Mouse (Mus musculus) left cerebral cortex, postnatal 14 days (tissue): ENCODE results near the gene Slc25a13. TPM values are rescaled to one million over a fixed set of nuclear protein-coding genes. Genes with fewer than 3 reads are reported as not detected.

Source experiments
- DNase-seq, 2 experiments: peaks; one replicate each; pipeline ENCODE4 v3.0.0; 2021 to 2022; ENCODE audit warnings: low spot score in 2 of 2, mixed read lengths in 1 of 2
- intact Hi-C: fragments of 180-260 bp; cut with DNase I; formaldehyde crosslinking; loops from one replicate; pipeline ENCODE4 v1.15.1; 2025
- total RNA-seq, 2 experiments: library from RNA; stranded (reverse); gene quantifications; 2 replicates each; pipeline ENCODE4 v1.2.3; 2021

Gene Slc25a13
- total RNA-seq, 2 experiments from 2014 or later: 1.6 to 1.9 TPM

- DNase-seq: no peak
- intact Hi-C loops: no loop called here
Observed at GRCm38 (mm10) chr6:6173935-6174561, 42.9 kb downstream of the Slc25a13 start.

GRCm38 (mm10) chr6:6173166-6173934 is 43.6 kb downstream of the Slc25a13 start:
- intact Hi-C loops: no loop called here

DNA sequence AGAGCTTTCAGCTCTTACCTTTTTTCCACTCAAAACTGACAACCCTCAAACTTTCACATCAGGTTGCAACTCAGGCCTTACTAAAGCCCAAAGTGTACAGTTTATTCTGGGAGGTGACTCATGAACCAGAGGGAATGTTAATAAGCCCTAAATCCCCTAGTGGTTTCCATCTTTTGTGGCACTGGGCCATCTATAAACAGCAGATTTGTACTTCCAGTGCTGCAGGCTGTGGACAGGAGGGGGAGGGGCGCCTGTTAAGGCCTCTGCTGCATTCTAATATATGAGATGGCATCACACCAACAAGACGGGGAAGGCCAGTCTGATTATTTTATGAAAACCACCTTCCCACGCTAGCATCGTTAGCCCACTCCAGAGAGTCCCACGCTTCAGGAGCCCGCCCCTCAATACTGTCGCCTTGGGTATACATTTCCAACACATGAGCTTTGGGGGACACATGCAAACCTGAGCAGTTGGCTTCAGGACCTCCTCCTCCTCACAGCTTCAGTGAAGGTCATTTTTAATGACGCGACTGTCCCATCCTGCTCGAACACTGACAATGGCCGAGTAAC is 48.3 kb downstream of the Slc25a13 start:
- intact Hi-C loops: no loop called here
- no peak for DNase-seq

More at GRCm38 (mm10) chr6:6173166-6173934, 43.6 kb downstream of the Slc25a13 start:
- no peak for DNase-seq

DNA sequence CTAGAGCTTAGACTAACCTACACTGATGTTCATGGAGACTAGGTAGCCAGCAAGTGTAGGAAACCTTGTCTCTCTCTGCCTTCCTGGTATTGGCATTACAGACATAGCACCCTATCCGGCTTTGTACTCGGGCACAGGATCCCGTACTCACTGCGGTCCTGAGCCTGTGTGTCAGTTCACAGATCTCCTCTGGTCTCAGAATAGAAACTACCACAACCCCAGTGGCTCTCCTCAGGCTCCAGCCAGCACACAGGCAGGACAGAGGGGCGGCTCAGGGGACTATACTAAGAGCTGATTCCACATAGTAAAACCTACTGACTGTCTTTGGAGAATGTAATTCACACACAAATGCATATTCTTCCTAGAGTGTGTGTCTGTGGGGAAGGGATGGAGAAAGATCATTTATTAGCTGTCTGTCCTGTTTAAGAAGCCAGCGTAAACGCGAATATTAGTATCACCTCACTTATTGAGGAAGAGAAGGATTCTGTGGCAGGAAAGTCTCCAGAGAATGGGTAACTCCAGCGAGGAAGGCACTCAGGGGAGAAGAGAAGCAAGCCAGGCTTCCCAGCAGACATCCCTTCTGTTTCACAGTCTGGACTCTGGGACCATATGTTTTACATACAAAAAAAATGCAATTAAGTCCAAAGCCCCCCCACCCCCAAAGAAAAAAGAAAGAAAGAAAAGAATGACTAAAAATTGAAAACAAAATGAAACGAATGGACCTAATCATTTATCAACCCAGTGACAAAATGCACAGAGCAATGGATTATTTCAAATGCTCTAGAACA is 49.4 kb downstream of the Slc25a13 start:
- intact Hi-C loops: no loop called here

DNA sequence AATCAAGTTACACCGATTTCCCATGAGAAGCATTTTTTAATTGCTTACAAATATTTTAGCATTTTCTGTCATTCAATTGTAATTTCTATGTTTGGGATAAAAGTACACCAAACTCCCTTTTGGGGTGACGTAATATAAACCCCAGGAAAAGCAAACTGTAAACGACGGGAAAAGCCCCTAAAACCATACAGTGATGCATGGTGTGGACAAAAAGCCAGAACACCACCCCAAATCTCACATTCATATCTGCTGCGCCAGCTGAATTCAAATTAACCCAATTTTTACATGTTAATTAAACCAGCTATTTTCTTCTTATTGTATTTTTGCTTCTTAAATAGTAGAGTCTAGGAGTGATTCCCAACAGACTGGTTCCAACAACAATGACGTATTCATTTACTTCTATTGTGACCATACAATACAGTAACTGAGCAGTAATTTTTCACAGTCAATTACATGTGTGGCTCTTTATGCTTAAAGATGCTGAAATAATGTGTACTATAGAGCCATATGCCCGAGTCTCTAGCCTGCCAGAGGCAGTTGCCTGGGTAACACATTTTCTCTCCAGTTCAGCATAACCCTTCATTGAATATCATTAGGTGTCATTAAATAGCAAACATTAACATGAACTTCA is 53.9 kb downstream of the Slc25a13 start:
- intact Hi-C loops: no loop called here
- no peak for DNase-seq

More for the DNA sequence above, 49.4 kb downstream of the Slc25a13 start:
- DNase-seq: no peak

DNA sequence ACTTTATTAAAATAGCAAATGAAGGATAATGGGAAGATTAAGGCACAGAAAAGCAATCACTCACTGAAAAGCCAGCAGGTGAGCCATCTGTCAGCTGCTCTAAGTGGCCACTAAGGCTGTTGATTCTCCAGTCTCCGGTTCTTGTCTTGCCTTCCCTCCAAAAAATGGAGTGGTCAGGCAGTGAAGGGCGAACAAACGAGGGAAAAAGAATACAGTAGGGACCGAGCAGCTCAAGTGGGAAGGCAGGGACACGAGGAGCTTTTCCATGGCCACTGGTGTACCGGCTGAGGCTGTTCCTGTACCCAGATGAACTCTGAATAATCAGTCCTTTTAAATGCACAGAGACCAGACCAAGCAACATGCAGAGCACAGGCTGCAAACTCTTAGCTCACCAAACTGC is 54.8 kb downstream of the Slc25a13 start:
- DNase-seq: no peak
- intact Hi-C loops: no loop called here

DNA sequence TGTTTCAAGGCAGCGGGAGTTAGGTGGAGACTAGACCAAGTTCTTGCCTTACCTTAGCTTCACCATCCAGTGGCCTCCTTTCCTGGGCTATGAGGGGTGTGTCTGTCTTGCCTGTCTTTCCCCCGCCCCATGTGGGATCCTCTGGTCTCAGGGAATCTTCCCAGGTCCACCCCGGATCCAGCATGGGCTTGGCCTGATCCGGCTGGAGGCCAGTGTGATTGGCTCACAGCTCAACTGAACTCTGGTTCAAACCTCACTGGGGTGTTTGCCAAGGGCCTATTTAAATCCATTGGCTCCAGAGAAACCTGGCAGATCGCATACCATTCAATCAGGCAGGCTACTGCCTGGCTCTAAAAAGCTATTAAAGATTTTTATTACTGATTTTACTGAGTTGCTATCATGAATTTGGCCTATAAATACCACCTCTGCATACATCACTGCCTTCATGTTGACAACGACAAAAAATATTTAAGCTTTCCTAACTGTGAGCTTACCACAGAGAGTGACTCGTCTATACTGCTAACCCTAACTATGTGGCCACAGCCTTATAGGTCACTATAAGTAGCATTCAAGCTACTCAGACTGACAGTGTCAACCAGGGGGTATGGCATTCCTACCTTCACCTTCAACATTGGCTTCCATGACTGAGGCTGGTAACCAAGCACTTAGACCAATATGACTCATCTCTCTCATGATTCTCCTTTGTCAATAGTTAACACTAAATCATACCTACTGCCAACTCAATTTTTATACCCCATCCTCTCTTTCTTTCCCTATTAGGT is 56.1 kb downstream of the Slc25a13 start:
- DNase-seq: no peak
- intact Hi-C loops: no loop called here

- DNase-seq: no peak
- intact Hi-C loops: no loop called here
Observed at GRCm38 (mm10) chr6:6159221-6159859, 57.6 kb downstream of the Slc25a13 start.

- intact Hi-C loops: no loop called here
- no peak for DNase-seq
Observed at GRCm38 (mm10) chr6:6153426-6153825, 63.5 kb downstream of the Slc25a13 start.

- DNase-seq: no peak
- intact Hi-C loops: no loop called here
Observed at GRCm38 (mm10) chr6:6150811-6151210, 66.2 kb downstream of the Slc25a13 start.

- DNase-seq: no peak
- intact Hi-C loops: no loop called here
Observed at GRCm38 (mm10) chr6:6149751-6150150, 67.2 kb downstream of the Slc25a13 start.

DNA sequence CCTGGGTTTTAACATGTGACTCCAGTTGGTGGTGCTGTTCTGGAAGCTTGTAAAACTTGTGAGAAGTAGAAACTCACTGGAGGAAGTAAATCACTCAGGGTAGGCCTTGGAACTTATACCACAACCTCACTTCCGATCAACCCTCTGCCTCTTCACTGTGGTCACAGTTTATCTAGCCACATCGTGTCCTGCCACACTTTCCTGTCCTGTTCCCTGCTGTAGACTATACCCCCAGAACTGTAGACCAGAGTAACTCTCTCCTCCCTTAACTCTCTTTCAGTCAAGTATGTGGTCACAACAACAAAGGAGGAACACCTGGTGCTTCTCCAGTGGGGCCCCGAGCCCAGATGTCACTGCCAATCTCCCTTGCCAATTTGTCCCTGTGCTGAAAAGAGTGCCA is 67.6 kb downstream of the Slc25a13 start:
- intact Hi-C loops: no loop called here
- no peak for DNase-seq

GRCm38 (mm10) chr6:6145412-6145811 is 71.6 kb downstream of the Slc25a13 start:
- no peak for DNase-seq
- intact Hi-C loops: no loop called here

GRCm38 (mm10) chr6:6143525-6143924 is 73.4 kb downstream of the Slc25a13 start:
- no peak for DNase-seq
- intact Hi-C loops: no loop called here

DNA sequence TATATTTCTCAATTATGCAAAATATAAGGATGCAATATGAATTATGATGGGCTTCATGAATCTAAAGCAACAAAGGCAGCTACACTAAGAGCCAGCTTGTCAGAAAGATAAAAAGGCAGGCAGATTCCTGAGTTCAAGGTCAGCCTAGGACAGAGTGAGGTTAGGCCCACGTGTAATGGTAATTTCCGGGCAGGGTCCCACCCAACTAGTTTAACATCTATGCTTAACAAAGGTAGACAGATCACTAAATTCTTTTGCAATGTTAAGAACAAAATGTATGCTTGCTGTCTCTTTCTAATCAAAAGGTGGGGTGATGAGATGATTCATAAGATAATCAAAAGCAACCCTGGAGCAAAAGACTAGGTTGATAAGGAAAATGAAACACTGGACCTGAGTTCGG is 76.6 kb downstream of the Slc25a13 start:
- intact Hi-C loops: no loop called here
- DNase-seq: no peak

- intact Hi-C loops: no loop called here
- DNase-seq: no peak
Observed at GRCm38 (mm10) chr6:6139061-6139460, 77.9 kb downstream of the Slc25a13 start.

- no peak for DNase-seq
- intact Hi-C loops: no loop called here
Observed at GRCm38 (mm10) chr6:6136812-6137211, 80.2 kb downstream of the Slc25a13 start.

GRCm38 (mm10) chr6:6134935-6135334 is 82.0 kb downstream of the Slc25a13 start:
- DNase-seq: no peak
- intact Hi-C loops: no loop called here
